Mouse (Mus musculus): Measurements from ENCODE around the gene Mto1. TPM values are rescaled to one million over a fixed set of nuclear protein-coding genes. Genes with fewer than 3 reads are reported as not detected.

Gene Mto1
- polyA plus RNA-seq (2014; fragmentation: Nextera tagmentation; extraction: Ambion mirVana) = 26.0 and 28.3 TPM in 2 replicates

DNA sequence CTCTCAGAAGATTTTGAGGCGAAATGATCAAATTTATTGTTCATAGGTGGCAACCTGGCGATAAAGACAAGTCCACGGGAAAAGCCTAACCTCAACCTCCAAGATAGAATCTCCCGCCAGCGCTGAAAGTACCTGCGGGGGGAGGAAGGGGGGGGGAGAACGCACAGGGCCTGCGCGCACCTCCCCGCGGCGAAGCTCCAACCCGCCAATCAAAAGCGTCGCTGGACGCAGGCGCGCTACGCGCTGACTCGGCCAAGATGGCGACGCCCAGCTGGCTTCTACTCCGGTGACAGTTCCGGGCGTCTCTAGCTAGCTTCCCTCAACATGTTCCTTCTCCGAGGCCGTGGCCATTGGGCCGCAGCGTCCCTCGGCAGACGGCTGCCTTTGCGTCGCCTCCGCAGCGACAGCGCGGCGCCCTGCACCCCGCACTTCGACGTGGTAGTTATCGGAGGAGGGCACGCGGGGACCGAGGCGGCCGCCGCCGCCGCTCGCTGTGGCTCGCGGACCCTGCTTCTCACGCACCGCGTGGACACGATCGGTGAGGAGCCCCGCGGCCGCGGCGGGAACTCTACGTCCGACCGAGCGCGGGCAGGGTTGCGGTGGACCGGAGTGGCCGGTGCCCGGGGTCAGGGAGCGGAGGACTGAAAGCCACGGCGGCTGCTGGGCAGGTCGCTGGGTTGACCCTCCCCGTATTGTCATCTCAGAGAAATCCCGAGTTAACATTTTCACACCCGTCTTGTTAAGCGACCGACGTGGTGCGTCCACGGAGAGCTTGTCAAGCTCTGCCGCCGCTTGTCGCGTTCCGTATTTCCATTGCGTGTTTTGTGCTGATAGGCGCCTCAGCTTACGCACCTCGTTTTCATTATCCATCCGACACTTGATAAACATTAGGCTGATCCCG lies at the start of gene Mto1, which contains the start of gene Gm17324:
Gene Mto1, plus strand, starts transcription at position 236 of the 901 bp plus-strand sequence.
Gene Gm17324, minus strand, starts transcription at position 814 of the 901 bp plus-strand sequence.
- Histone ChIP-seq H3K36me3 (ENCODE audit: control insufficient read depth, insufficient read depth, low read length) (0 out of 2 replicates have a peak, but pooled peaks cover 2% of the 10 kb centered on the region), H3K27me3 (ENCODE audit: control insufficient read depth, insufficient read depth, low read length) (peaks cover 21% of the 10 kb centered on the region), H3K9me3 (ENCODE audit: control insufficient read depth, low read length) (no peaks in the 10 kb centered on the region), H3K4me3 (ENCODE audit: low read depth, low read length) (peak within 1 kb of the TSS; percentile 88), H3K4me2 (peak within 1 kb of the TSS; percentile 59), H3K27ac (ENCODE audit: low read depth, low read length) (peak within 1 kb of the TSS; percentile 80), H3K9ac (ENCODE audit: low read length) (peak within 1 kb of the TSS; percentile 89), H3K4me1 (ENCODE audit: control insufficient read depth, insufficient read depth, low read length) (peaks cover 6% of the 10 kb centered on the region)
- under 1% methylated on average over 95 of the region's 96 CpGs for WGBS
- ATAC-seq (ENCODE audit: low FRiP score) = peak; percentile 95
- DNase-seq (ENCODE audit: low spot score, missing footprints) = peak; percentile 99

DNA sequence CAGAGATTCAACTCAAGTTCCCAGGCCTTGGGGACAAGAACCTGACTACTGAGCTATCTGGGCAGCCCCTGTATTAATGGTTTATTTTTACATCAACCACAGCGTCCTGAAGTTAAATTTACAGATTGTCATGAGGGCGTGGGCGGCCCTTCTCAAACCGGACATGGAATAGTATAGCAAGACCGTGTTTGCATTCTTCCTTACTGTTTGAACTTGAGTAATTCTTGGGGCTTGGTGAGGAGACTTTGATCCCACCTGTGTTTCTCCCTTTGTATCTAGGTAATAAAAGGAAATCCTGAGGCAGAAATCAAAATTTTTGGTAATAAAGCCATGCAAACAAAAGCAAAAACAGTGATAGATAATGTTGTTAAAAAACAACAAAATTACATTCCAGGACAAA lies 47.4 kb upstream of the Mto1 start:
- H3K9me3 ChIP-seq (ENCODE audit: control insufficient read depth, low read length) = no peaks in the 10 kb centered on the region
- no peak overlapping the region for H3K4me3 ChIP-seq (ENCODE audit: low read depth, low read length)
- H3K4me1 ChIP-seq (ENCODE audit: control insufficient read depth, insufficient read depth, low read length) = no peaks in the 10 kb centered on the region
- H3K36me3 ChIP-seq (ENCODE audit: control insufficient read depth, insufficient read depth, low read length) = no peaks in the 10 kb centered on the region
- no peak overlapping the region for H3K4me2 ChIP-seq
- DNase-seq (ENCODE audit: low spot score, missing footprints) = no peak
- 87% methylated on average over 5 of the region's 5 CpGs for WGBS
- peaks cover 20% of the 10 kb centered on the region for H3K27me3 ChIP-seq (ENCODE audit: control insufficient read depth, insufficient read depth, low read length)
- no peak overlapping the region for H3K27ac ChIP-seq (ENCODE audit: low read depth, low read length)
- no peak overlapping the region for H3K9ac ChIP-seq (ENCODE audit: low read length)
- no peak for ATAC-seq (ENCODE audit: low FRiP score)

DNA sequence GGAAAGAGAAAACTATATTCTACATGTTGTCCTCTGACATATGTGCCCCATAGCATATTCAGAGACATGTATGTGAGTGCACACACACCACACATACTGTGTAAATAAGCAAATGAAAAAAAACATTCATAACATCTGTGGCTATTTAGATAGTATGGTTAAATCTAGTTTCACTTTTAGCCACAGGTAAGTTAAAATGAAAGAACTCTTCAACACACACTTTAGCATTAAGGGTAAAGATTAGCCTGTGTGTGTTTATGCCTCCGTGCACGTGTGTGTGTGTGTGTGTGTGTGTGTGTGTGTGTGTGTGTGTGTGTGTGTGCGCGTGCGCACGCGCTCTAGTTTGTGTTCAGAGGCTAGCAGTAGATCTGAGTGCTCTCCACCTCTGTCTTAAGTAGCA lies 46.4 kb upstream of the Mto1 start:
- no peaks in the 10 kb centered on the region for H3K4me1 ChIP-seq (ENCODE audit: control insufficient read depth, insufficient read depth, low read length)
- no peak overlapping the region for H3K4me3 ChIP-seq (ENCODE audit: low read depth, low read length)
- H3K9ac ChIP-seq (ENCODE audit: low read length) = no peak overlapping the region
- WGBS = 94% methylated on average over 7 of the region's 7 CpGs
- no peak overlapping the region for H3K4me2 ChIP-seq
- DNase-seq (ENCODE audit: low spot score, missing footprints) = no peak
- ATAC-seq (ENCODE audit: low FRiP score) = no peak
- H3K27me3 ChIP-seq (ENCODE audit: control insufficient read depth, insufficient read depth, low read length) = peaks cover 10% of the 10 kb centered on the region
- H3K27ac ChIP-seq (ENCODE audit: low read depth, low read length) = no peak overlapping the region
- no peaks in the 10 kb centered on the region for H3K9me3 ChIP-seq (ENCODE audit: control insufficient read depth, low read length)
- no peaks in the 10 kb centered on the region for H3K36me3 ChIP-seq (ENCODE audit: control insufficient read depth, insufficient read depth, low read length)

DNA sequence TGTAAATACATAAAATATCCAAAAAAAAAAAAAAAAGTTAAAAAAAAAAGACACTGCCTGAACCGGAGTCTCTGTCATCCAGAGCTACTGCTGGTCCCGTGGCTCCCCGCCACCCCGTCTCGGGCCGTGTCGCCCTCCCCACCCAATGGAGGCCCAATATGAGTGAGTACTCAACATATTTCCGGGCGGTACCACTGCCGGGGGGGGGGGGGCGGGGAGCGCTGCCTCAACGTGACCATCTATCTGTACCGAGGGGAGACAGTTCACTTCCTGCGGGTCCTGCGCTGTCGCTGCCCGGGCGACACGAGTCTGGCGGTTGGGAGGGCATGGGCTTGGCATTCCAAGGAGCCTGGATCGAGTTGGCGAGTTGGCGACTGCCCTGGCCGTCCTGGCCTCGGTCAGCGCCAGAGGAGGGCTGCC lies 20.6 kb upstream of the Mto1 start:
- 27% methylated on average over 27 of the region's 27 CpGs for WGBS

DNA sequence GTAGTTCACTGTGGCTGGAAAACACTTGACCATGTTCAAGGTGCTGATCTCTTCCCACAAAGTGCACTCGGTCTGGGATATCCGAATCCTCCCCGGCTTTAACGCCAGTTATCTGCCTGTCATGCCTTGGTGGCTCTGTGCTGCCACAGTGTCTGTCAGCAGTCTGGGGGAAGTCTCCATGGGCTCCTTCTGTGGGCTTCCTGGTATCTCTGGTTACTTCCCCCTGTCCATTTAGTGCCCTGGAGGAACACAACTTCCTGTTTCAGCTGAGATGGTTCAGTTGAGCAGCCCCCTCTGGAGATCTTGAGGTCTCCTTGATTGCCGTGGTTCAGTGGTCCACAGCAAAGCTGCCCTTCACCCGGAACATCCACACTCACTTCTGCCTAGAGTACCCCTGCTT lies 19.8 kb upstream of the Mto1 start:
- Histone ChIP-seq H3K36me3 (ENCODE audit: control insufficient read depth, insufficient read depth, low read length) (no peaks in the 10 kb centered on the region), H3K9me3 (ENCODE audit: control insufficient read depth, low read length) (no peaks in the 10 kb centered on the region), H3K9ac (ENCODE audit: low read length) (no peak overlapping the region), H3K4me1 (ENCODE audit: control insufficient read depth, insufficient read depth, low read length) (no peaks in the 10 kb centered on the region), H3K27me3 (ENCODE audit: control insufficient read depth, insufficient read depth, low read length) (no peaks in the 10 kb centered on the region), H3K27ac (ENCODE audit: low read depth, low read length) (no peak overlapping the region), H3K4me2 (no peak overlapping the region), H3K4me3 (ENCODE audit: low read depth, low read length) (no peak overlapping the region)
- WGBS = 85% methylated on average over 6 of the region's 6 CpGs
- ATAC-seq (ENCODE audit: low FRiP score) (no peak), DNase-seq (ENCODE audit: low spot score, missing footprints) (no peak)

More for the DNA sequence above, 20.6 kb upstream of the Mto1 start:
- Histone ChIP-seq H3K36me3 (ENCODE audit: control insufficient read depth, insufficient read depth, low read length) (no peaks in the 10 kb centered on the region), H3K9me3 (ENCODE audit: control insufficient read depth, low read length) (no peaks in the 10 kb centered on the region), H3K4me3 (ENCODE audit: low read depth, low read length) (peak overlapping the region; percentile 6), H3K4me2 (peak overlapping the region; percentile 39), H3K27me3 (ENCODE audit: control insufficient read depth, insufficient read depth, low read length) (no peaks in the 10 kb centered on the region), H3K9ac (ENCODE audit: low read length) (peak overlapping the region; percentile 21; the same call in 1 of the 2 replicates), H3K27ac (ENCODE audit: low read depth, low read length) (no peak overlapping the region), H3K4me1 (ENCODE audit: control insufficient read depth, insufficient read depth, low read length) (no peaks in the 10 kb centered on the region)
- ATAC-seq (ENCODE audit: low FRiP score) = peak; percentile 63
- DNase-seq (ENCODE audit: low spot score, missing footprints) = no peak

GRCm38 (mm10) chr9:78428870-78429432 lies 19.1 kb upstream of the Mto1 start:
- Histone ChIP-seq H3K36me3 (ENCODE audit: control insufficient read depth, insufficient read depth, low read length) (no peaks in the 10 kb centered on the region), H3K9me3 (ENCODE audit: control insufficient read depth, low read length) (no peaks in the 10 kb centered on the region), H3K27ac (ENCODE audit: low read depth, low read length) (no peak overlapping the region), H3K27me3 (ENCODE audit: control insufficient read depth, insufficient read depth, low read length) (no peaks in the 10 kb centered on the region), H3K4me2 (no peak overlapping the region), H3K4me3 (ENCODE audit: low read depth, low read length) (no peak overlapping the region), H3K9ac (ENCODE audit: low read length) (no peak overlapping the region), H3K4me1 (ENCODE audit: control insufficient read depth, insufficient read depth, low read length) (no peaks in the 10 kb centered on the region)
- WGBS = 85% methylated on average over 4 of the region's 4 CpGs
- DNase-seq (ENCODE audit: low spot score, missing footprints) (no peak), ATAC-seq (ENCODE audit: low FRiP score) (no peak)

DNA sequence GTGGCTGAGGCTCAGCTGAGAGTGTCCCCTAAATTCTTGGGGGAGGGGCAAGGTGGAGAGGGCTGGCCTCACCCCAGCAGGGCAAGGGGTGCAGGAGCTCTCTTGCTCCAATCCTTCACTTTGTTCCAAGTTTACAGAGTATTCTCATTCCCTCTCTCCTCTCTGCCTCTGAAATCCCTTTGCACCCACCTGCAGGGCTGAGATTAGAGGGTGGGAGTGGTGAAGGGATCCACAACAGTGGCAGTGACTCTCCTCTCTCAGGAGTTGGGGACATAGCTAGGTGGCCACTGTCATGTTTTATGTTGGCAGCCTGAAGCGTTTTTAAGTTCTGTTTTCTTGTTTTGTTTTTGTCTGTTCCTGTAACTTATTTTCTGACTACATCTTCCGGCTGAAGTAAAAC lies 18.5 kb upstream of the Mto1 start:
- Histone ChIP-seq H3K36me3 (ENCODE audit: control insufficient read depth, insufficient read depth, low read length) (no peaks in the 10 kb centered on the region), H3K27me3 (ENCODE audit: control insufficient read depth, insufficient read depth, low read length) (no peaks in the 10 kb centered on the region), H3K4me3 (ENCODE audit: low read depth, low read length) (no peak overlapping the region), H3K4me2 (no peak overlapping the region), H3K9ac (ENCODE audit: low read length) (no peak overlapping the region), H3K4me1 (ENCODE audit: control insufficient read depth, insufficient read depth, low read length) (no peaks in the 10 kb centered on the region), H3K9me3 (ENCODE audit: control insufficient read depth, low read length) (no peaks in the 10 kb centered on the region), H3K27ac (ENCODE audit: low read depth, low read length) (no peak overlapping the region)
- DNase-seq (ENCODE audit: low spot score, missing footprints) = no peak
- ATAC-seq (ENCODE audit: low FRiP score) = no peak
- WGBS = 68% methylated on average over 2 of the region's 2 CpGs

GRCm38 (mm10) chr9:78430486-78430885 lies 17.5 kb upstream of the Mto1 start:
- 87% methylated on average over 6 of the region's 6 CpGs for WGBS
- Histone ChIP-seq H3K27me3 (ENCODE audit: control insufficient read depth, insufficient read depth, low read length) (no peaks in the 10 kb centered on the region), H3K4me3 (ENCODE audit: low read depth, low read length) (no peak overlapping the region), H3K4me1 (ENCODE audit: control insufficient read depth, insufficient read depth, low read length) (no peaks in the 10 kb centered on the region), H3K9me3 (ENCODE audit: control insufficient read depth, low read length) (no peaks in the 10 kb centered on the region), H3K9ac (ENCODE audit: low read length) (no peak overlapping the region), H3K27ac (ENCODE audit: low read depth, low read length) (no peak overlapping the region), H3K4me2 (no peak overlapping the region), H3K36me3 (ENCODE audit: control insufficient read depth, insufficient read depth, low read length) (no peaks in the 10 kb centered on the region)
- ATAC-seq (ENCODE audit: low FRiP score) = no peak
- no peak for DNase-seq (ENCODE audit: low spot score, missing footprints)

DNA sequence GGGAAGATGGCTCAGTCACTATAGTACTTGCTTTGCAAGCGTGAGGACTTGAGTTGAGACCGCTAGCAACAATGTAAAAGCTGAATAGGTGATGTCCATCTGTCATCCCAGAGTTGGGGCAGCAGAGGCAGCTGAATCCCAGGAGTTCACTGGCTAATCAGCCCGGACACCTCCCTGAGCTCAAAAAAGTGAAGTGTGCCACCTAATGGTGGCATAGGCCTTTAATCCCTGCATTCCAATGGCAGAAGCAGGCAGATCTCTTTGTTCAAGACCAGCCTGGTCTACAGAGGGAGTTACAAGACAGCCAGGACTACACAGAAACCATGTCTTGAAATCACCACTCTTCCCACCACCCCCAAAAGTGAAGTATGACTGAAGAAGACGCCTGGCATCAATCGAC lies 15.5 kb upstream of the Mto1 start:
- H3K4me2 ChIP-seq = no peak overlapping the region
- H3K4me1 ChIP-seq (ENCODE audit: control insufficient read depth, insufficient read depth, low read length) = no peaks in the 10 kb centered on the region
- 89% methylated on average over 5 of the region's 5 CpGs for WGBS
- H3K27me3 ChIP-seq (ENCODE audit: control insufficient read depth, insufficient read depth, low read length) = no peaks in the 10 kb centered on the region
- no peak overlapping the region for H3K9ac ChIP-seq (ENCODE audit: low read length)
- DNase-seq (ENCODE audit: low spot score, missing footprints) (no peak), ATAC-seq (ENCODE audit: low FRiP score) (no peak)
- no peak overlapping the region for H3K4me3 ChIP-seq (ENCODE audit: low read depth, low read length)
- no peaks in the 10 kb centered on the region for H3K36me3 ChIP-seq (ENCODE audit: control insufficient read depth, insufficient read depth, low read length)
- H3K9me3 ChIP-seq (ENCODE audit: control insufficient read depth, low read length) = no peaks in the 10 kb centered on the region
- H3K27ac ChIP-seq (ENCODE audit: low read depth, low read length) = no peak overlapping the region

All from midbrain, embryonic 11.5 days (tissue).